Mouse (Mus musculus) 416B (cell line): ENCODE measurements around the gene Olfr1312.
"Not testable (repeated sequence)": the region's sequence is repeated elsewhere in the genome, so short reads cannot be mapped to it uniquely, and the experiment has no call there.

Experiments used
- DNase-seq: peaks from one replicate; pipeline ENCODE4 v3.0.0; 2011; ENCODE audit warnings: low read depth

Gene Olfr1312

DNA sequence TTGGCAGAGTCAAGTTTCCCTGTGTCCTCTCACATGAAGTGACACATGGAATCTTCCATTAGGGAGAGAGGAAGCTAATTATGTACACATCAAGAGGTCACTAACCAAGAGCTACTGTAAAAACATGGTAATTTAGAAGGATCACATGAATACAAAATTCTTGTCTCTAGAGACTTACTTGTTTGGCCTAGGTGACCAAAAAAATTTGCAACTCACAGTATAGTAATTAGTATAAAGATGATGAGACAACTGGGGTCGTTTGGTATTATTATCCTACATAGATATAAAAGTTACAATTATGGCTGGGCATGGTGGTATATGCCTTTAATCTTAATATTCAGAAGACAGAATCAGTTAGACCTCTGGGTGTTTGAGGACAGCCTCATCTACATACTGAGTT lies at the start of gene Olfr1312:
Gene Olfr1312 (minus strand): TSS at position 101 of the 400 bp plus-strand sequence.
- no peak for DNase-seq

- no peak for DNase-seq
Observed at GRCm38 (mm10) chr2:112096681-112097080, 46.6 kb upstream of the Olfr1312 start, which contains the start of gene Olfr1314. TSS of gene Olfr1314 (minus strand) at chr2:112096781.

DNA sequence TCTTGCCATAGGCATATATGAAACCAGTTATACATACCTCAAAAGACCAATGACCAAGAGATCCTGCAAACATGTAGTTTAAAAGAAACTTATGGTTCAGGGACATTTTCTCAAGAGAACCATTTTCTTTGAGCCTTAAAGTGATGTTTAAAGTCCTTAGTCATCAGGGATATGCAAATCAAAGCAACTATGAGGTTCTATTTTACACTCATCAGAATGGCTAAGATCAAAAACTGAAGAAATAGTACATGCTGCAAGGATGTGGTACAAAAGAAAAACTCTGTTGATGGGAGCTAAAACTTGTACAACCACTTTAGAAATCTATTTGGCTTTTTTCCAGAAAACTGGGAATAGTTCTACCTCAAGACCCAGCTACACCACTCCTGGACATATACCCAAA lies 27.7 kb upstream of the Olfr1312 start, which contains the start of gene Olfr1313:
Gene Olfr1313 (minus strand): TSS at position 101 of the 400 bp plus-strand sequence.
- DNase-seq, result no peak

- DNase-seq, result not testable (repeated sequence)
Observed at GRCm38 (mm10) chr2:112026971-112027370, 23.1 kb downstream of the Olfr1312 start.

DNA sequence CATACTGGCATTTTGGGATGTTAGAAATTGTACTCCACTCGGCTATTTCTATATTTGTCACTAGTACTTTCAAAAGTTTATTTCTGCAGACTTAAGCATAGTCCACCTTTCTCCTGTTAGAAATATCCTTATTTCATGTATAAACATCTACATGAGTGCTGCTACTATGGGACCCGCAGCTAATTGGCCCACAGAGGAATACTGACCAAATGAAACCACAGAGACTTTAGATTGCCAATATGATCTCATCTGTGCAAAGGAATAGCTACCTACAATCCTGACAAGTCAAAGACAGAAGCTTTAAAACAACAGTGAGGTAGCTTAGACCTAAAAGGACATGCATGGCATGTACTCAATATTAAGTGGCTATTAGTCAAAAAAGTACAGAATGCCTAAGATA lies 25.7 kb downstream of the Olfr1312 start, which contains the start of gene Olfr1311:
Gene Olfr1311 (minus strand): TSS at position 101 of the 400 bp plus-strand sequence.
- DNase-seq, result no peak

DNA sequence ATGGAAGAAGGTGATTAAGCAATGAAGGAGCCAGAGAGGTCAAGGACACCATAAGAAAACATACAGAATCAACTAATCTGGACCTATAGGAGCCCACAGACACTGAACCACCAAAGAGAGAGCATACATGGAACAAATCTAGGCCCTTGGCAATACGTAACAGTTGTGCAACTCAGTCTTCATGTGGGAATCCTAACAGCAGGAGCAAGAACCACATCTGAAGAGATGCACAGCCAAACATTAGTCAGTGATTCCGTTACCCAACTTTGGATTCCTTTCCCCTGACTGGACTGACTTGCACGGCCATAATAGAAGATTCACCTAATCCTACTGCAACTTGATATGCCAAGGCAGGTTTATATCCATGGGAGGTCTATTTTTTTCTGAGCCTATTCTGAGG lies 35.1 kb downstream of the Olfr1312 start:
- DNase-seq, result no peak

DNA sequence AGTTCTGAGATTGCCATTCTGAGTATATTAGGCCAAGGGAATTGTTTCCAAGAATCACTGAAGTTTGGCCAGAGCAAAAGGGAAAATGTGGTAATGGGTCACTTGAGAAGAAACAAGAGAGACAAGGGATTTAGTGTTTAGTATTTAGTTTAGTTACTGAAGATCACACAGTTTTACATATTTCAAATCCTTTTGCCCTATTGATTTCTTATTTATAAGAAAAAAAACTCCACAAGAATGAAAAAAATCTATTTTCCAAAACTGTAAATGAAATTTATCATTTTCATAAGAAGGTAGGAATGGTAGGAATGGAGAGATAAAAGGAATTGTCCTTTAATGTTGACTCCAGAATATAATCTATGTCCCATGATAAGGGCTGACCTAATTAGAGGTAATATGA lies 37.4 kb downstream of the Olfr1312 start, which contains the start of gene Olfr1310:
Gene Olfr1310 (minus strand): TSS at position 101 of the 400 bp plus-strand sequence.
- DNase-seq, result no peak

GRCm38 (mm10) chr2:111990181-111990580 lies 59.9 kb downstream of the Olfr1312 start, which contains the start of gene Olfr1309:
TSS of gene Olfr1309 (minus strand) at chr2:111990281.
- DNase-seq, result no peak
